Mouse (Mus musculus) olfactory bulb, adult 2 months (tissue): ENCODE data around the gene 1600014C10Rik.

Source experiments
- CTCF ChIP-seq: fragments of 200-500 bp; IDR thresholded peaks from 2 replicates; pipeline ENCODE4 v1.5.1; 2012; ENCODE audit warnings: low read depth, mild to moderate bottlenecking, low read length, moderate library complexity; ENCODE audit not compliant: insufficient read depth
- POLR2A ChIP-seq: fragments of 200-500 bp; IDR thresholded peaks from 2 replicates; pipeline ENCODE4 v1.6.1; 2012; ENCODE audit warnings: mild to moderate bottlenecking, low read depth, low read length, moderate library complexity; ENCODE audit not compliant: insufficient read depth

DNA sequence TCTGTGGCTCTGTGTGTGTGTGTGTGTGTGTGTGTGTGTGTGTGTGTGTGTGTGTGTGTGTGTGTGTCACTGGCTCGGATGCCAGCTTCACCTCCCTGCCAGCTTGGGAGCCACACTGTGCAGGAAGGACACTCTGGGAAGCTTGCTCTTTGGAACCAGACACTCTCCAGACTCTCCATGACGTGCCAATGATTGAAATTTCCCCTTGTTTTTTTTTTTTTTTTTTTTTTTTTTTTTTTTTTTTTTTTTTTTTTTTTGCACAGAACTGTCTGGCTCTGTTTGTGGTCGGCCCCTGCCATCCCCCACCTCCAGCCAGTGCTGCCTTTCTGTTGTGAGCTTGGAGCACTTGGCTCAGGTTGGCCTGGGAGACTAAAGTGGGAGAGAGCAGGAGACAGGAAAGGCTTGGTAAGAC, 29.6 kb downstream of the 1600014C10Rik start:
- TF ChIP-seq CTCF (no peak), POLR2A (no peak)
